Mouse (Mus musculus): ENCODE data around the gene Ube2n. TPM values are rescaled to one million over a fixed set of nuclear protein-coding genes. Genes with fewer than 3 reads are reported as not detected.

The Ube2n gene
- total RNA-seq, 2 experiments from 2014 or later: 213 to 231 TPM

- intact Hi-C loops (cut with DNase I): loop anchor here (10.0 kb wide), 2 partner anchors 302 to 482 kb away; no protein-coding TSS in a partner anchor
- DNase-seq: no peak
Observed at GRCm38 (mm10) chr10:95552326-95552725, 37.4 kb downstream of the Ube2n start.

GRCm38 (mm10) chr10:95555866-95556265, 40.9 kb downstream of the Ube2n start:
- intact Hi-C loops (cut with DNase I): loop anchor here (10.0 kb wide), 2 partner anchors 299 to 479 kb away; no protein-coding TSS in a partner anchor
- DNase-seq: no peak

- no peak for DNase-seq
- intact Hi-C loops (cut with DNase I): loop anchor here (10.0 kb wide), 2 partner anchors 297 to 477 kb away; no protein-coding TSS in a partner anchor
Observed at GRCm38 (mm10) chr10:95557337-95557828, 42.4 kb downstream of the Ube2n start.

GRCm38 (mm10) chr10:95559426-95559825, 44.5 kb downstream of the Ube2n start:
- intact Hi-C loops (cut with DNase I): loop anchor here (10.0 kb wide), 2 partner anchors 295 to 475 kb away; no protein-coding TSS in a partner anchor
- no peak for DNase-seq

GRCm38 (mm10) chr10:95560394-95560983, 45.5 kb downstream of the Ube2n start:
- no peak for DNase-seq
- intact Hi-C loops (cut with DNase I): loop anchor here (5.0 to 10.0 kb wide), 2 partner anchors 54 to 117 kb away; no protein-coding TSS in a partner anchor

- no peak for DNase-seq
Observed at GRCm38 (mm10) chr10:95561616-95562015, 46.7 kb downstream of the Ube2n start.

GRCm38 (mm10) chr10:95562395-95562794, 47.5 kb downstream of the Ube2n start:
- intact Hi-C loops (cut with DNase I): loop anchor here (5.0 to 10.0 kb wide), 2 partner anchors 52 to 115 kb away; no protein-coding TSS in a partner anchor
- no peak for DNase-seq

More at GRCm38 (mm10) chr10:95561616-95562015, 46.7 kb downstream of the Ube2n start:
- intact Hi-C loops (cut with DNase I): loop anchor here (5.0 to 10.0 kb wide), 2 partner anchors 53 to 116 kb away; no protein-coding TSS in a partner anchor

GRCm38 (mm10) chr10:95562859-95563841, 48.2 kb downstream of the Ube2n start:
- DNase-seq: peak; percentile 50
- intact Hi-C loops (cut with DNase I): loop anchor here (5.0 to 10.0 kb wide), 2 partner anchors 52 to 114 kb away; no protein-coding TSS in a partner anchor

- peak; percentile 95 for DNase-seq
- intact Hi-C loops (cut with DNase I): loop anchor here (5.0 to 10.0 kb wide), 2 partner anchors 51 to 113 kb away; no protein-coding TSS in a partner anchor
Observed at GRCm38 (mm10) chr10:95563851-95564845, 49.2 kb downstream of the Ube2n start, which contains the start of gene Nudt4. Nudt4 (minus strand) TSS chr10:95564146.

- DNase-seq: no peak
- intact Hi-C loops (cut with DNase I): loop anchor here (10.0 kb wide), 1 partner anchor 49 kb away; no protein-coding TSS in a partner anchor
Observed at GRCm38 (mm10) chr10:95565156-95565854, 50.4 kb downstream of the Ube2n start.

GRCm38 (mm10) chr10:95566786-95567185, 51.8 kb downstream of the Ube2n start:
- intact Hi-C loops (cut with DNase I): loop anchor here (10.0 kb wide), 1 partner anchor 48 kb away; no protein-coding TSS in a partner anchor
- no peak for DNase-seq

GRCm38 (mm10) chr10:95567550-95567949, 52.6 kb downstream of the Ube2n start:
- DNase-seq: no peak
- intact Hi-C loops (cut with DNase I): loop anchor here (10.0 kb wide), 1 partner anchor 47 kb away; no protein-coding TSS in a partner anchor

- intact Hi-C loops (cut with DNase I): loop anchor here (10.0 kb wide), 1 partner anchor 47 kb away; no protein-coding TSS in a partner anchor
- no peak for DNase-seq
Observed at GRCm38 (mm10) chr10:95568016-95568415, 53.1 kb downstream of the Ube2n start.

GRCm38 (mm10) chr10:95569441-95569840, 54.5 kb downstream of the Ube2n start:
- no peak for DNase-seq
- intact Hi-C loops (cut with DNase I): loop anchor here (10.0 kb wide), 1 partner anchor 45 kb away; no protein-coding TSS in a partner anchor

GRCm38 (mm10) chr10:95574994-95575393, 60.0 kb downstream of the Ube2n start:
- no peak for DNase-seq
- intact Hi-C loops (cut with DNase I): no loop called here

GRCm38 (mm10) chr10:95575839-95576380, 61.0 kb downstream of the Ube2n start:
- intact Hi-C loops (cut with DNase I): no loop called here
- no peak for DNase-seq

GRCm38 (mm10) chr10:95576876-95577566, 62.1 kb downstream of the Ube2n start:
- DNase-seq: no peak

GRCm38 (mm10) chr10:95577567-95577950, 62.6 kb downstream of the Ube2n start:
- no peak for DNase-seq
- intact Hi-C loops (cut with DNase I): no loop called here

More at GRCm38 (mm10) chr10:95576876-95577566, 62.1 kb downstream of the Ube2n start:
- intact Hi-C loops (cut with DNase I): no loop called here
